Mouse (Mus musculus): ENCODE data around the gene Teddm1a.

- TF ChIP-seq POLR2A (IDR thresholded peaks at IDR 0.05; ENCODE audit: low read depth, low read length) (no peak), CTCF (IDR thresholded peaks at IDR 0.05; ENCODE audit: extremely low read depth, insufficient read length, insufficient replicate concordance, low read depth, low read length) (no peak)
Measured at GRCm38 (mm10) chr1:153937025-153937424, 45.5 kb downstream of the Teddm1a start.

All from small intestine, adult 2 months (tissue).